Mouse (Mus musculus): Measurements from ENCODE around the gene Copz2. TPM values are rescaled to one million over a fixed set of nuclear protein-coding genes. Genes with fewer than 3 reads are reported as not detected.

The Copz2 gene
- total and polyA plus RNA-seq, 3 experiments, result 0.52 to 9.0 (median 3.1) TPM

DNA sequence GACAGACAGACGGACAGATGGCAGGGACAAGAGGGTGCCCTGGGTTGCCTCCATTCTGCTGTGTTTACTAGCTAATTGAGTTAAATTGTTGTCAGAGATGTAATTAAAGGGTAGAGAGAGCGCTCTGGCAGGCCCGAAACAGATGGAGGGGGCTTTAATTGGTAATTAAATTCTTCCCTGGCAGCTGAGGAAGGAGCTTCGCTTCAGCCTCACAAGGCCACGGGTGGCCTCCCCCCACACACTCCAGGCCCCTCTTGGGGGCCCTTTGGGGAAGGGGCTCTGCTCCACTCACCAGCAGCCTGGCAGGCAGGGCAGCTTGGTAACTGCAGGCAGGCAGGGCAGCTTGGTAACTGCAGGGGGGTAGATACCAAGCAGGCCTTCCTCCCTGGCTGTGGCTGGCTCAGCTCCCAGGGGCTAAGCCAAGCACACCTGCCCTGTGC lies 36.3 kb downstream of the Copz2 start:
- no peak overlapping the region for H3K4me3 ChIP-seq (ENCODE audit: low read depth, low read length)
- H3K27me3 ChIP-seq (ENCODE audit: insufficient read depth, low read length), result peaks cover 68% of the 10 kb centered on the region
- no peaks in the 10 kb centered on the region for H3K36me3 ChIP-seq (replicated peaks)
- DNase-seq (ENCODE audit: low spot score), result no peak
- ATAC-seq (ENCODE audit: extremely low read depth, insufficient number of reproducible peaks, low FRiP score, poor library complexity, severe bottlenecking), result no peak
- H3K4me1 ChIP-seq (ENCODE audit: insufficient read depth, low read depth, low read length), result 0 out of 2 replicates have a peak, but pooled peaks cover 4% of the 10 kb centered on the region
- no peak for TF ChIP-seq GATA2 (IDR thresholded peaks at IDR 0.05; ENCODE audit: borderline replicate concordance, low read depth, low read length)
- no peak for TF ChIP-seq TAL1 (conservative IDR thresholded peaks at IDR 0.05; ENCODE audit: low read depth, low read length)
- no peak for TF ChIP-seq CTCF (IDR thresholded peaks at IDR 0.05; ENCODE audit: low read depth, low read length)
- no peak for TF ChIP-seq POLR2AphosphoS5 (IDR thresholded peaks at IDR 0.05; ENCODE audit: insufficient replicate concordance, low read depth, low read length)
- no peak for TF ChIP-seq GATA1 (IDR thresholded peaks at IDR 0.05; ENCODE audit: borderline replicate concordance, low read length)
- H3K9me3 ChIP-seq (replicated peaks), result no peaks in the 10 kb centered on the region

DNA sequence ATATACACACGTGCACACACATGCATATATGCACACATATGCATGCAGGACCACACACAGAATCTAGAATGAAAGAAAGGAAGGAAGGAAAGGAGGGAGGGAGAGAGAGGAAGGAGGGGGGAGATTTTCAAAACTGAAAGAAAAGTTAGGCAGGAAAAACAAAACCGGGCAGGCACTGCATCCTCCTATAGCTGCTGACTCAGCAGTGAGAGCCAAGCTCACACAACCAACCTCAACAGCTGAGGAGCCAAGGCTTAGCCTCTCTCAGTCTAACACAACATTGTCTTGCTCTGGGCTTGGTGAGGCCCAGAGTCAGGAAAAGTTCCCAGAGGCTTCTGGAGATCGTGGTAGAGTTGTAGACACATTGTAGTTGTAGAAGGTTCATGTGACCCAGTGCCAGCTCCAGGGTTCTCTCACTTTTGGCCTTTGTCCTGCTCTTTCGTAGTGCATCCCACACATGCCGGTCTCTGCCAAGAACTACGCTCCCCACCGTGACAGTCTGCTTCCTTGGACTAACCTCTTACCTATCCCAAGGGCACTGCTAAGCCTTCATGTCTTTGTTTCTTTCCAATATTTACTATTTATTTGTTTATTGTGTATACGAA lies 37.4 kb downstream of the Copz2 start:
- peaks cover 75% of the 10 kb centered on the region for H3K27me3 ChIP-seq (ENCODE audit: insufficient read depth, low read length)
- TF ChIP-seq POLR2AphosphoS5 (IDR thresholded peaks at IDR 0.05; ENCODE audit: insufficient replicate concordance, low read depth, low read length), result no peak
- TF ChIP-seq GATA2 (IDR thresholded peaks at IDR 0.05; ENCODE audit: borderline replicate concordance, low read depth, low read length), result no peak
- TF ChIP-seq CTCF (IDR thresholded peaks at IDR 0.05; ENCODE audit: low read depth, low read length), result no peak
- no peak for TF ChIP-seq GATA1 (IDR thresholded peaks at IDR 0.05; ENCODE audit: borderline replicate concordance, low read length)
- no peak for TF ChIP-seq TAL1 (conservative IDR thresholded peaks at IDR 0.05; ENCODE audit: low read depth, low read length)

DNA sequence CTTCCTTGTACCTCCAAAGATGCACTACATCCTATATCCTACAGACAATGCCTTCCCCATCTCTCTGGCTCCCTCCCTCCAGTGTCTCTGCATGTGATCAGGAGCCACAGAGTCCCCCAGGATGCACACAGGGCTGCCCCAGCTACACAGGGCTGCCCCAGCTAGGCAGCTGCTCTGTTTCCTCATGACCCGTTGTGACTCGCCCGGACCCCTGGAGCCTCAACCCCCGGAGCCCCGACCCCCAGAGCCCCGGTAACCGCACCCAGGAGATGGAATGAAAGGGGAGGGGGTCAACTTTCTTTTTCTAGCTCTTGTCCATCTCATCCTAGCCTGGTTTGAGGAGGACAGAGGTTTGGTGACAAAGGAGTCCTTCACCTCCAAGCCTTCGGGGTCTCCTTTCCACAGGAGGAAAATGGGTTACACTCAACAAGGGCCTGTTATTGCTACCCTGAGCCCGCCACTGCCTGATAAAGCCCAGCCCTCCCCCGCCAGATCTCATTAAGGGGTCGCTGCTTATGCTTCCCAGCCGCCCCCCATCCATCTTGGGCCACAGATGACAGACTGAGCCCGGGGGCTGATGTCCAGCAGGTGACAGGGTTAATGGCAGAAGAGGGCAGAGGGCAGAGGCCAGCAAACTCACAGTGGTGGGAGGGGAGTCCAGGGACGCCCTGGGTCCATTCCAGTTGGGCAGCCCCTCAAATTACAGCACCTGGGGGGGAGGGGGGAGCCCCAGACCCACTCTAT lies 42.3 kb downstream of the Copz2 start:
- Histone ChIP-seq H3K27me3 (ENCODE audit: insufficient read depth, low read length) (peaks cover 53% of the 10 kb centered on the region), H3K9me3 (replicated peaks) (no peaks in the 10 kb centered on the region), H3K36me3 (replicated peaks) (no peaks in the 10 kb centered on the region), H3K4me1 (ENCODE audit: insufficient read depth, low read depth, low read length) (0 out of 2 replicates have a peak, but pooled peaks cover 1% of the 10 kb centered on the region), H3K4me3 (ENCODE audit: low read depth, low read length) (no peak overlapping the region)
- no peak for ATAC-seq (ENCODE audit: extremely low read depth, insufficient number of reproducible peaks, low FRiP score, poor library complexity, severe bottlenecking)
- TF ChIP-seq GATA1 (IDR thresholded peaks at IDR 0.05; ENCODE audit: borderline replicate concordance, low read length) (no peak), TAL1 (conservative IDR thresholded peaks at IDR 0.05; ENCODE audit: low read depth, low read length) (no peak), CTCF (IDR thresholded peaks at IDR 0.05; ENCODE audit: low read depth, low read length) (no peak), POLR2AphosphoS5 (IDR thresholded peaks at IDR 0.05; ENCODE audit: insufficient replicate concordance, low read depth, low read length) (no peak), GATA2 (IDR thresholded peaks at IDR 0.05; ENCODE audit: borderline replicate concordance, low read depth, low read length) (no peak)
- no peak for DNase-seq (ENCODE audit: low spot score)

More for the DNA sequence above, 37.4 kb downstream of the Copz2 start:
- no peak overlapping the region for H3K4me3 ChIP-seq (ENCODE audit: low read depth, low read length)
- H3K9me3 ChIP-seq (replicated peaks), result no peaks in the 10 kb centered on the region
- no peak for DNase-seq (ENCODE audit: low spot score)
- 0 out of 2 replicates have a peak, but pooled peaks cover 4% of the 10 kb centered on the region for H3K4me1 ChIP-seq (ENCODE audit: insufficient read depth, low read depth, low read length)
- H3K36me3 ChIP-seq (replicated peaks), result no peaks in the 10 kb centered on the region
- ATAC-seq (ENCODE audit: extremely low read depth, insufficient number of reproducible peaks, low FRiP score, poor library complexity, severe bottlenecking), result no peak

DNA sequence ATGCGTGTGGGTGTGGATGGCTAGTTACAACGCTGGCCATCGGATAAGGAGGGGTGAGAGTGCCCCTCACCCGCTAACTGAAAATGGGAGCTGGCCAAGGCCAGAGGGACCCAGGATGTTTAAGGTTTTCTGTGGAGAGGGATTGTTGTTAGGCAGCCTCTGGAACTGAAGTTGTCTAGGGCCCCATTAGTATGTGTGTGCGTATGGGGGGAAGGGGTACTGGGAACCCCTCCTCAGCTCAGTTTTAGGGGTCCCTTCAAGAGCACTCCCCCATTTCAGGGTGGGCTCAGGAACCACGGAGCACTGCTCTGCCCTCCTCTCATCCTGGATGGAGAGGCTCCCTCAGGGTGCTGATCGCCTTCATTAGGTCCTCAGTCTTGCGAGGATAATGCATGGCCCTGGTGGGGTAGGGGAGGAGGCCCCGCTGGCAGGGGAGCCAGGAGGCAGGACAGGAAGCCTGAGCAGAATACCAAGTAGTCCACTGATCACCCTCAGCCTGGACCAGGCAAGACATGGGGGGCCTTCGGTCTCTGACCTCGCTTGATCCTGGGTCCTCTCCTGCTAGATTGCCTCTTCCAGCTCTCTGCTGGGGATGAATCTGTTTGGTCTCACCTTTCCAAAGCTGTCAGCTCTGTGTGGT lies 43.7 kb downstream of the Copz2 start:
- Histone ChIP-seq H3K4me1 (ENCODE audit: insufficient read depth, low read depth, low read length) (no peaks in the 10 kb centered on the region), H3K36me3 (replicated peaks) (no peaks in the 10 kb centered on the region), H3K9me3 (replicated peaks) (no peaks in the 10 kb centered on the region), H3K27me3 (ENCODE audit: insufficient read depth, low read length) (peaks cover 49% of the 10 kb centered on the region), H3K4me3 (ENCODE audit: low read depth, low read length) (no peak overlapping the region)
- ATAC-seq (ENCODE audit: extremely low read depth, insufficient number of reproducible peaks, low FRiP score, poor library complexity, severe bottlenecking), result no peak
- no peak for DNase-seq (ENCODE audit: low spot score)
- TF ChIP-seq TAL1 (conservative IDR thresholded peaks at IDR 0.05; ENCODE audit: low read depth, low read length) (no peak), GATA1 (IDR thresholded peaks at IDR 0.05; ENCODE audit: borderline replicate concordance, low read length) (no peak), POLR2AphosphoS5 (IDR thresholded peaks at IDR 0.05; ENCODE audit: insufficient replicate concordance, low read depth, low read length) (no peak), GATA2 (IDR thresholded peaks at IDR 0.05; ENCODE audit: borderline replicate concordance, low read depth, low read length) (no peak), CTCF (IDR thresholded peaks at IDR 0.05; ENCODE audit: low read depth, low read length) (no peak)

DNA sequence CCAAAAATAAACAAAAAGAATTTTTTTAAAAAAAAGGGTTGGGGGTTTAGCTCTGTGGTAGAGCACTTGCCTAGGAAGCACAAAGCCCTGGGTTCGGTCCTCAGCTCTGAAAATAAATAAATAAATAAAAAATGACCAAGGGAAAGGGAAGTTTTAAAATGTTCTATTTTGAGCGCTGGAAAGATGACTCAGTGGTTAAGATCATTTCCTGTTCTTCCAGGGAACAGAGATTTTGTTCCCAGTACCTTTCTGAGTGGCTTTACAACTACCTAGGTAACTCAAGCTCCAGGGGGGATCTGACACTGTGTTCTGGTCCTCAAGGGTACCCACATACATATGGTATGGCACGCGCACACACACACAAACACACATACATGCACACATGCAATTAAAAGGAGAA lies 46.2 kb downstream of the Copz2 start:
- no peaks in the 10 kb centered on the region for H3K36me3 ChIP-seq (replicated peaks)
- H3K27me3 ChIP-seq (ENCODE audit: insufficient read depth, low read length), result peaks cover 57% of the 10 kb centered on the region
- ATAC-seq (ENCODE audit: extremely low read depth, insufficient number of reproducible peaks, low FRiP score, poor library complexity, severe bottlenecking) (no peak), DNase-seq (ENCODE audit: low spot score) (no peak)
- H3K4me1 ChIP-seq (ENCODE audit: insufficient read depth, low read depth, low read length), result no peaks in the 10 kb centered on the region
- H3K9me3 ChIP-seq (replicated peaks), result no peaks in the 10 kb centered on the region
- TF ChIP-seq CTCF (IDR thresholded peaks at IDR 0.05; ENCODE audit: low read depth, low read length) (no peak), TAL1 (conservative IDR thresholded peaks at IDR 0.05; ENCODE audit: low read depth, low read length) (no peak), GATA2 (IDR thresholded peaks at IDR 0.05; ENCODE audit: borderline replicate concordance, low read depth, low read length) (no peak), POLR2AphosphoS5 (IDR thresholded peaks at IDR 0.05; ENCODE audit: insufficient replicate concordance, low read depth, low read length) (no peak), GATA1 (IDR thresholded peaks at IDR 0.05; ENCODE audit: borderline replicate concordance, low read length) (no peak)
- no peak overlapping the region for H3K4me3 ChIP-seq (ENCODE audit: low read depth, low read length)
